ENCODE assay signal across 28 mouse cellular contexts in genomic region chr11:59511558-59511957, GRCm38 (mm10). TPM values are rescaled to one million over a fixed set of nuclear protein-coding genes. Genes with fewer than 3 reads are reported as not detected.
"Had no signal": no experiment of that assay in that cellular context is flagged by ENCODE, and none has a peak within 500 bp of the region (broad histone marks: within the 10 kb centered on the region; RNA-seq: fewer than 3 reads in every experiment).

No protein-coding gene starts in this region.

- H3K9ac ChIP-seq: heart, embryonic 12.5 days; hindbrain, embryonic 12.5 days; hindbrain, embryonic 14.5 days; intestine, embryonic 15.5 days; limb, embryonic 12.5 days; liver, embryonic 13.5 days had no signal

- H3K36me3 ChIP-seq: liver, embryonic 13.5 days had no signal

- DNase-seq: gastrocnemius, adult 2 months; gastrocnemius, postnatal 10 days; gastrocnemius, postnatal 25 days; heart, adult 18-20 months; heart, postnatal 10 days; heart, postnatal 4 days; kidney, adult 18-20 months; kidney, adult 8-10 months; kidney, postnatal 14 days; kidney, postnatal 36 days; layer of hippocampus, adult 9-11 months; layer of hippocampus, postnatal 36 days; liver; liver, embryonic 13.5 days had no signal

- H3K4me2 ChIP-seq: heart, embryonic 12.5 days; hindbrain, embryonic 12.5 days; hindbrain, embryonic 14.5 days; intestine, embryonic 15.5 days; limb, embryonic 12.5 days; liver, embryonic 11.5 days; liver, embryonic 13.5 days had no signal

- H3K27ac ChIP-seq: gastrocnemius, adult 2 months; heart, embryonic 10.5 days; hindbrain, embryonic 10.5 days; hindbrain, embryonic 12.5 days; hindbrain, embryonic 14.5 days; intestine, embryonic 15.5 days; kidney, postnatal 0 days; left cerebral cortex, adult 2 months; limb, embryonic 10.5 days; limb, embryonic 12.5 days; liver, embryonic 13.5 days had no signal

- H3K27me3 ChIP-seq: heart, embryonic 12.5 days; hindbrain, embryonic 12.5 days; intestine, embryonic 15.5 days; limb, embryonic 12.5 days had no signal

- H3K9me3 ChIP-seq: heart, embryonic 10.5 days; heart, embryonic 12.5 days; hindbrain, embryonic 10.5 days; hindbrain, embryonic 12.5 days; intestine, embryonic 15.5 days; limb, embryonic 10.5 days; limb, embryonic 12.5 days; liver, embryonic 13.5 days had no signal

- H3K4me3 ChIP-seq: gastrocnemius, adult 2 months; heart, embryonic 10.5 days; heart, embryonic 12.5 days; hindbrain, embryonic 10.5 days; hindbrain, embryonic 12.5 days; intestine, embryonic 15.5 days; left cerebral cortex, adult 2 months; limb, embryonic 10.5 days; limb, embryonic 12.5 days; liver, embryonic 13.5 days had no signal

- ATAC-seq: hindbrain, embryonic 16.5 days; inflammation-experienced regulatory T-cells, adult 6 months; intestine, embryonic 15.5 days; intestine, postnatal 0 days had no signal

RNA-seq across cellular contexts. Expression of gene Nlrp3, which starts 29.8 kb away (rescaled TPM):
- polyA plus RNA-seq: hindbrain, embryonic 10.5 days; inflammation-experienced regulatory T-cells, adult 6 months; limb, embryonic 10.5 days; limb, embryonic 12.5 days had no signal
